Mouse (Mus musculus) liver, adult 2 months (tissue): ENCODE results near the gene Ndufs1. TPM values are rescaled to one million over a fixed set of nuclear protein-coding genes. Genes with fewer than 3 reads are reported as not detected.
"Not testable (repeated sequence)": the region's sequence is repeated elsewhere in the genome, so short reads cannot be mapped to it uniquely, and the experiment has no call there.

Experiments
- DNase-seq: peaks from one replicate; pipeline ENCODE4 v3.0.0-alpha.2; 2011; ENCODE audit warnings: low read depth, low spot score; ENCODE audit errors: extremely low read depth
- H3K27ac ChIP-seq: fragments of 200-500 bp; replicated peaks from 2 replicates; pipeline ENCODE4 v1.5.1; 2012; ENCODE audit warnings: low read depth, mild to moderate bottlenecking, control low read depth, inconsistent platforms, low read length; ENCODE audit not compliant: insufficient read depth
- H3K27me3 ChIP-seq: fragments of 200-500 bp; 2 replicates; pipeline ENCODE4 v1.6.1; 2012; ENCODE audit warnings: mild to moderate bottlenecking, moderate library complexity, low read length, inconsistent platforms; ENCODE audit not compliant: control insufficient read depth, insufficient read depth
- H3K36me3 ChIP-seq: fragments of 200-500 bp; 2 replicates; pipeline ENCODE4 v1.6.1; 2012; ENCODE audit warnings: low read length, inconsistent platforms; ENCODE audit not compliant: control insufficient read depth, insufficient read depth
- H3K4me1 ChIP-seq: fragments of 200-500 bp; 2 replicates; pipeline ENCODE4 v1.6.1; 2011; ENCODE audit warnings: low read length; ENCODE audit not compliant: control insufficient read depth, insufficient read depth
- H3K4me3 ChIP-seq: fragments of 200-500 bp; 2 replicates; pipeline ENCODE4 v1.5.1; 2011; ENCODE audit warnings: low read depth, mild to moderate bottlenecking, control low read depth, low read length, moderate library complexity; ENCODE audit not compliant: insufficient read depth
- H3K79me2 ChIP-seq: fragments of 200-500 bp; 2 replicates; pipeline ENCODE4 v1.6.1; 2012; ENCODE audit warnings: inconsistent platforms, mild to moderate bottlenecking, low read length, moderate library complexity; ENCODE audit not compliant: control insufficient read depth, insufficient read depth
- H3K9ac ChIP-seq: fragments of 200-500 bp; 2 replicates; pipeline ENCODE4 v1.6.1; 2012; ENCODE audit warnings: low read depth, mild to moderate bottlenecking, control low read depth, inconsistent platforms, low read length
- CTCF ChIP-seq: fragments of 200-500 bp; IDR thresholded peaks from 2 replicates; pipeline ENCODE4 v1.5.1; 2011; ENCODE audit warnings: low read depth, low read length, control low read depth
- POLR2A ChIP-seq: fragments of 200-500 bp; IDR thresholded peaks from 2 replicates; pipeline ENCODE4 v1.6.1; 2011; ENCODE audit warnings: low read length, control low read depth; ENCODE audit not compliant: insufficient read depth; ENCODE audit errors: extremely low read depth
- WGBS: fragments of 180-500 bp; shearing (Covaris S2); methylation state at CpG from one replicate; pipeline ENCODE4 v1.1.7; 2018; 5-methylcytosine and 5-hydroxymethylcytosine counted together
- polyA plus RNA-seq: library from polyadenylated mRNA; depleted of rRNA; stranded (reverse); fragments of >200 nt; gene quantifications from 2 replicates; pipeline ENCODE4 v1.2.3, GENCODE M21; 2012
- total RNA-seq: library from RNA; depleted of rRNA; stranded (reverse); fragments of >200 nt; gene quantifications from 2 replicates; pipeline ENCODE4 v1.2.3, GENCODE M21; 2014

Gene Ndufs1
- total and polyA plus RNA-seq, 2 experiments, result 47.5 to 182 TPM

GRCm38 (mm10) chr1:63168638-63169037 is 8.0 kb downstream of the Ndufs1 start:
- Histone ChIP-seq H3K36me3 (peaks cover 67% of the 10 kb centered on the region), H3K4me3 (no peak overlapping the region), H3K27me3 (no peaks in the 10 kb centered on the region), H3K27ac (no peak overlapping the region), H3K4me1 (no peaks in the 10 kb centered on the region), H3K79me2 (no peaks in the 10 kb centered on the region; the same call in 1 of the 2 replicates), H3K9ac (no peak overlapping the region)
- WGBS, result 90% methylated on average over 2 of the region's 2 CpGs
- no peak for TF ChIP-seq CTCF
- TF ChIP-seq POLR2A, result no peak
- no peak for DNase-seq

- Histone ChIP-seq H3K36me3 (peaks cover 34% of the 10 kb centered on the region), H3K4me1 (peaks cover 8% of the 10 kb centered on the region; the same call in 1 of the 2 replicates), H3K27me3 (no peaks in the 10 kb centered on the region), H3K27ac (no peak overlapping the region), H3K9ac (no peak overlapping the region), H3K79me2 (no peaks in the 10 kb centered on the region; the same call in 1 of the 2 replicates), H3K4me3 (no peak overlapping the region)
- 97% methylated on average over 13 of the region's 13 CpGs for WGBS
- TF ChIP-seq CTCF (no peak), POLR2A (no peak)
- no peak for DNase-seq
These were observed 36.4 kb downstream of the Ndufs1 start for GRCm38 (mm10) chr1:63140231-63140630.

GRCm38 (mm10) chr1:63138586-63138985 is 38.0 kb downstream of the Ndufs1 start:
- H3K4me3 ChIP-seq, H3K27me3 ChIP-seq, H3K9ac ChIP-seq, H3K79me2 ChIP-seq, H3K4me1 ChIP-seq: not testable (repeated sequence)
- DNase-seq, result peak; percentile 77
- Histone ChIP-seq H3K36me3 (peaks cover 18% of the 10 kb centered on the region), H3K27ac (peak overlapping the region; percentile 74)
- WGBS, result 25% methylated on average over 1 of the region's 1 CpGs

- no peak for DNase-seq
- peaks cover 8% of the 10 kb centered on the region; the same call in 1 of the 2 replicates for H3K4me1 ChIP-seq
- 53% methylated on average over 2 of the region's 2 CpGs for WGBS
- no peak overlapping the region for H3K27ac ChIP-seq
- H3K9ac ChIP-seq, result no peak overlapping the region
- H3K27me3 ChIP-seq, result no peaks in the 10 kb centered on the region
- no peak overlapping the region for H3K4me3 ChIP-seq
- H3K79me2 ChIP-seq, result no peaks in the 10 kb centered on the region; the same call in 1 of the 2 replicates
- H3K36me3 ChIP-seq, result peaks cover 14% of the 10 kb centered on the region
- TF ChIP-seq CTCF (no peak), POLR2A (no peak)
These were observed 38.7 kb downstream of the Ndufs1 start for GRCm38 (mm10) chr1:63137971-63138370.

- no peak for DNase-seq
- TF ChIP-seq POLR2A (no peak), CTCF (no peak)
- Histone ChIP-seq H3K9ac (no peak overlapping the region), H3K4me1 (peaks cover 11% of the 10 kb centered on the region; the same call in 1 of the 2 replicates), H3K27ac (no peak overlapping the region), H3K36me3 (peaks cover 3% of the 10 kb centered on the region), H3K27me3 (no peaks in the 10 kb centered on the region), H3K4me3 (no peak overlapping the region), H3K79me2 (no peaks in the 10 kb centered on the region)
- WGBS, result 87% methylated on average over 3 of the region's 3 CpGs
These were observed 42.1 kb downstream of the Ndufs1 start for GRCm38 (mm10) chr1:63134530-63134929.

GRCm38 (mm10) chr1:63131766-63132165 is 44.9 kb downstream of the Ndufs1 start:
- WGBS, result 92% methylated on average over 11 of the region's 11 CpGs
- TF ChIP-seq POLR2A (no peak), CTCF (no peak)
- Histone ChIP-seq H3K4me3 (no peak overlapping the region), H3K4me1 (peaks cover 8% of the 10 kb centered on the region; the same call in 1 of the 2 replicates), H3K79me2 (no peaks in the 10 kb centered on the region), H3K27me3 (no peaks in the 10 kb centered on the region), H3K9ac (no peak overlapping the region), H3K36me3 (no peaks in the 10 kb centered on the region), H3K27ac (no peak overlapping the region)
- no peak for DNase-seq
